8 mouse cellular contexts compared by ENCODE assay signal in genomic region chr13:55714501-55715166, GRCm38 (mm10). TPM values are rescaled to one million over a fixed set of nuclear protein-coding genes. Genes with fewer than 3 reads are reported as not detected.
A peak's percentile ranks its signal among the peaks of the same experiment; 100 is the strongest.
DNase-seq lines count a peak whose midpoint lies in the region; ATAC-seq lines count a peak whose summit lies in the region.

Gene Txndc15, plus strand, starts transcription at chr13:55714650.

- peak within 1 kb of the TSS; percentile 96 for H3K4me3 ChIP-seq in megakaryocyte, embryonic 14.5 days (replicated peaks)

- no peaks in the 10 kb centered on the region for H3K9me3 ChIP-seq in megakaryocyte, embryonic 14.5 days

- H3K27me3 ChIP-seq in megakaryocyte, embryonic 14.5 days (replicated peaks), result no peaks in the 10 kb centered on the region

- DNase-seq in adrenal gland, adult 18-20 months (ENCODE audit: low spot score in 2 of 2), result peak; percentile 94 to 95
- peak; percentile 93 for DNase-seq in embryo, embryonic 11 days
- DNase-seq in gastrocnemius, postnatal 25 days, result peak; percentile 85
- peak; percentile 60 to 86 for DNase-seq in left cerebral cortex, adult 9 months (ENCODE audit: low spot score in 2 of 2)
- DNase-seq in right cerebral cortex, adult 2 months (ENCODE audit: low spot score in 2 of 2), result peak; percentile 89 to 90
- peak; percentile 85 for DNase-seq in urinary bladder, postnatal 14 days (ENCODE audit: low spot score)

- H3K4me1 ChIP-seq in megakaryocyte, embryonic 14.5 days, result peaks cover 37% of the 10 kb centered on the region

- ATAC-seq in inflammation-experienced regulatory T-cells, adult 6 months, result peak; percentile 75

- peaks cover 21% of the 10 kb centered on the region for H3K36me3 ChIP-seq in megakaryocyte, embryonic 14.5 days (replicated peaks; ENCODE audit: low read length)

RNA-seq across cellular contexts. Expression of gene Txndc15, which starts in this region (rescaled TPM):
- total RNA-seq in adrenal gland, adult 18-20 months (2021), result 10 to 100 TPM; 71.2 to 73.8 TPM
- 10 to 100 TPM; 27.1 to 28.2 TPM for total RNA-seq in gastrocnemius, postnatal 25 days (2021)
- 10 to 100 TPM; 22.4 to 29.0 (median 26.0) TPM for polyA plus RNA-seq in inflammation-experienced regulatory T-cells, adult 6 months (2017; shearing (Covaris generic))
- polyA plus RNA-seq in megakaryocyte, embryonic 14.5 days (2012; ENCODE audit: insufficient read depth, low replicate concordance), result 7.6 and 23.2 TPM in 2 replicates

Comparison
In these comparisons a context has a peak if more than half of its experiments do, and no peak if none do; other contexts are left out.
1. Peak in every context shown above with its lines: DNase-seq, ATAC-seq and H3K4me3 ChIP-seq.